Mouse (Mus musculus) cerebellum, adult 9-10 months (tissue): ENCODE results near the gene Hoxb6.

Source experiments
- DNase-seq: peaks from one replicate; pipeline ENCODE4 v3.0.0; 2022

The Hoxb6 gene

GRCm38 (mm10) chr11:96270996-96271540 lies 21.2 kb upstream of the Hoxb6 start, which contains the start of gene Hoxb9:
Hoxb9 (plus strand) TSS chr11:96271457.
- DNase-seq, result no peak

- no peak for DNase-seq
Measured at GRCm38 (mm10) chr11:96271541-96272011, 20.7 kb upstream of the Hoxb6 start.

GRCm38 (mm10) chr11:96272024-96272921 lies 20.0 kb upstream of the Hoxb6 start:
- no peak for DNase-seq

GRCm38 (mm10) chr11:96274428-96274827 lies 17.8 kb upstream of the Hoxb6 start:
- DNase-seq, result no peak

- no peak for DNase-seq
Measured at GRCm38 (mm10) chr11:96275896-96276295, 16.4 kb upstream of the Hoxb6 start.

- no peak for DNase-seq
Measured at GRCm38 (mm10) chr11:96277151-96278044, 14.9 kb upstream of the Hoxb6 start.

- DNase-seq, result no peak
Measured at GRCm38 (mm10) chr11:96278324-96278723, 14.0 kb upstream of the Hoxb6 start.

- DNase-seq, result peak; percentile 77
Measured at GRCm38 (mm10) chr11:96278773-96279172, 13.5 kb upstream of the Hoxb6 start.

- DNase-seq, result no peak
Measured at GRCm38 (mm10) chr11:96279421-96280233, 12.6 kb upstream of the Hoxb6 start.

- no peak for DNase-seq
Measured at GRCm38 (mm10) chr11:96280399-96281378, 11.6 kb upstream of the Hoxb6 start.

- DNase-seq, result no peak
Measured at GRCm38 (mm10) chr11:96281396-96281795, 10.9 kb upstream of the Hoxb6 start.

- DNase-seq, result no peak
Measured at GRCm38 (mm10) chr11:96281855-96282570, 10.3 kb upstream of the Hoxb6 start, which contains the start of gene Hoxb8. Hoxb8 (plus strand) TSS chr11:96281905.

GRCm38 (mm10) chr11:96282795-96283430 lies 9.4 kb upstream of the Hoxb6 start:
- no peak for DNase-seq

GRCm38 (mm10) chr11:96284041-96284749 lies 8.1 kb upstream of the Hoxb6 start:
- no peak for DNase-seq

GRCm38 (mm10) chr11:96284774-96285734 lies 7.2 kb upstream of the Hoxb6 start:
- no peak for DNase-seq

GRCm38 (mm10) chr11:96285771-96286738 lies 6.2 kb upstream of the Hoxb6 start, which contains the start of gene Hoxb7:
Hoxb7 (plus strand) TSS chr11:96286623.
- no peak for DNase-seq
